Mouse (Mus musculus): ENCODE results near the gene Oard1. TPM values are rescaled to one million over a fixed set of nuclear protein-coding genes. Genes with fewer than 3 reads are reported as not detected.

Oard1 gene
- total and polyA plus RNA-seq, 2 experiments from 2014 or later, result 10.2 to 34.4 TPM

- no peak overlapping the region for H3K4me3 ChIP-seq (ENCODE audit: low read length)
- no peak for DNase-seq (ENCODE audit: low spot score)
- no peak overlapping the region for H3K4me2 ChIP-seq (ENCODE audit: low read depth, low read length)
- TF ChIP-seq CTCF (IDR thresholded peaks at IDR 0.05; ENCODE audit: low read depth), result no peak
- peaks cover 68% of the 10 kb centered on the region for H3K36me3 ChIP-seq (ENCODE audit: insufficient read depth, low read length)
- 95% methylated on average over 5 of the region's 5 CpGs for WGBS
- H3K4me1 ChIP-seq (ENCODE audit: insufficient read depth, low read length), result no peaks in the 10 kb centered on the region
- no peaks in the 10 kb centered on the region for H3K27me3 ChIP-seq (ENCODE audit: insufficient read depth, low read length)
- no peak overlapping the region for H3K9ac ChIP-seq (replicated peaks; ENCODE audit: low read length)
- no peaks in the 10 kb centered on the region for H3K9me3 ChIP-seq (ENCODE audit: low read length)
- ATAC-seq, result no peak
- H3K27ac ChIP-seq, result no peak overlapping the region
Measured at GRCm38 (mm10) chr17:48389442-48389841, 20.4 kb upstream of the Oard1 start.

GRCm38 (mm10) chr17:48391446-48391845, 18.4 kb upstream of the Oard1 start:
- H3K4me1 ChIP-seq (ENCODE audit: insufficient read depth, low read length), result no peaks in the 10 kb centered on the region
- no peaks in the 10 kb centered on the region for H3K27me3 ChIP-seq (ENCODE audit: insufficient read depth, low read length)
- no peak for DNase-seq (ENCODE audit: low spot score)
- H3K36me3 ChIP-seq (ENCODE audit: insufficient read depth, low read length), result peaks cover 76% of the 10 kb centered on the region
- no peak overlapping the region for H3K4me2 ChIP-seq (ENCODE audit: low read depth, low read length)
- no peak overlapping the region for H3K9ac ChIP-seq (replicated peaks; ENCODE audit: low read length)
- H3K9me3 ChIP-seq (ENCODE audit: low read length), result no peaks in the 10 kb centered on the region
- no peak for ATAC-seq
- no peak overlapping the region for H3K4me3 ChIP-seq (ENCODE audit: low read length)
- H3K27ac ChIP-seq, result no peak overlapping the region
- WGBS, result 85% methylated on average over 5 of the region's 5 CpGs
- TF ChIP-seq CTCF (IDR thresholded peaks at IDR 0.05; ENCODE audit: low read depth), result no peak

- WGBS, result 96% methylated on average over 3 of the region's 3 CpGs
- peaks cover 65% of the 10 kb centered on the region for H3K36me3 ChIP-seq (ENCODE audit: insufficient read depth, low read length)
Measured at GRCm38 (mm10) chr17:48392616-48393015, 17.2 kb upstream of the Oard1 start.

GRCm38 (mm10) chr17:48401710-48402109, 8.1 kb upstream of the Oard1 start:
- no peak overlapping the region for H3K4me2 ChIP-seq (ENCODE audit: low read depth, low read length)
- no peaks in the 10 kb centered on the region for H3K4me1 ChIP-seq (ENCODE audit: insufficient read depth, low read length)
- peaks cover 21% of the 10 kb centered on the region; the same call in 1 of the 2 replicates for H3K36me3 ChIP-seq (ENCODE audit: insufficient read depth, low read length)
- ATAC-seq (no peak), DNase-seq (ENCODE audit: low spot score) (no peak)
- no peaks in the 10 kb centered on the region for H3K27me3 ChIP-seq (ENCODE audit: insufficient read depth, low read length)
- no peak overlapping the region for H3K4me3 ChIP-seq (ENCODE audit: low read length)
- H3K9me3 ChIP-seq (ENCODE audit: low read length), result no peaks in the 10 kb centered on the region
- H3K9ac ChIP-seq (replicated peaks; ENCODE audit: low read length), result no peak overlapping the region
- no peak for TF ChIP-seq CTCF (IDR thresholded peaks at IDR 0.05; ENCODE audit: low read depth)
- WGBS, result 84% methylated on average over 4 of the region's 4 CpGs
- H3K27ac ChIP-seq, result no peak overlapping the region

More at GRCm38 (mm10) chr17:48392616-48393015, 17.2 kb upstream of the Oard1 start:
- Histone ChIP-seq H3K9ac (replicated peaks; ENCODE audit: low read length) (no peak overlapping the region), H3K27me3 (ENCODE audit: insufficient read depth, low read length) (no peaks in the 10 kb centered on the region), H3K4me1 (ENCODE audit: insufficient read depth, low read length) (no peaks in the 10 kb centered on the region), H3K27ac (no peak overlapping the region), H3K9me3 (ENCODE audit: low read length) (no peaks in the 10 kb centered on the region), H3K4me3 (ENCODE audit: low read length) (no peak overlapping the region), H3K4me2 (ENCODE audit: low read depth, low read length) (no peak overlapping the region)
- ATAC-seq (no peak), DNase-seq (ENCODE audit: low spot score) (no peak)
- TF ChIP-seq CTCF (IDR thresholded peaks at IDR 0.05; ENCODE audit: low read depth), result no peak

- ATAC-seq, result no peak
- Histone ChIP-seq H3K27ac (no peak overlapping the region), H3K4me2 (ENCODE audit: low read depth, low read length) (no peak overlapping the region), H3K4me3 (ENCODE audit: low read length) (no peak overlapping the region), H3K9ac (replicated peaks; ENCODE audit: low read length) (no peak overlapping the region), H3K27me3 (ENCODE audit: insufficient read depth, low read length) (no peaks in the 10 kb centered on the region), H3K9me3 (ENCODE audit: low read length) (no peaks in the 10 kb centered on the region), H3K4me1 (ENCODE audit: insufficient read depth, low read length) (0 out of 2 replicates have a peak, but pooled peaks cover 8% of the 10 kb centered on the region), H3K36me3 (ENCODE audit: insufficient read depth, low read length) (peaks cover 21% of the 10 kb centered on the region; the same call in 1 of the 2 replicates)
- WGBS, result 91% methylated on average over 3 of the region's 3 CpGs
- TF ChIP-seq CTCF (IDR thresholded peaks at IDR 0.05; ENCODE audit: low read depth), result no peak
- no peak for DNase-seq (ENCODE audit: low spot score)
Measured at GRCm38 (mm10) chr17:48402751-48403150, 7.1 kb upstream of the Oard1 start.

- H3K36me3 ChIP-seq (ENCODE audit: insufficient read depth, low read length), result peaks cover 13% of the 10 kb centered on the region; the same call in 1 of the 2 replicates
- no peak overlapping the region for H3K9ac ChIP-seq (replicated peaks; ENCODE audit: low read length)
- H3K27ac ChIP-seq, result no peak overlapping the region
- 0 out of 2 replicates have a peak, but pooled peaks cover 13% of the 10 kb centered on the region for H3K4me1 ChIP-seq (ENCODE audit: insufficient read depth, low read length)
- H3K4me2 ChIP-seq (ENCODE audit: low read depth, low read length), result no peak overlapping the region
- ATAC-seq (no peak), DNase-seq (ENCODE audit: low spot score) (no peak)
- H3K4me3 ChIP-seq (ENCODE audit: low read length), result no peak overlapping the region
- WGBS, result 93% methylated on average over 2 of the region's 2 CpGs
- H3K9me3 ChIP-seq (ENCODE audit: low read length), result no peaks in the 10 kb centered on the region
- TF ChIP-seq CTCF (IDR thresholded peaks at IDR 0.05; ENCODE audit: low read depth), result no peak
- no peaks in the 10 kb centered on the region for H3K27me3 ChIP-seq (ENCODE audit: insufficient read depth, low read length)
Measured at GRCm38 (mm10) chr17:48403848-48404247, 6.0 kb upstream of the Oard1 start.

- 85% methylated on average over 1 of the region's 1 CpGs for WGBS
Measured at GRCm38 (mm10) chr17:48404706-48405105, 5.1 kb upstream of the Oard1 start.

More at GRCm38 (mm10) chr17:48404706-48405105, 5.1 kb upstream of the Oard1 start:
- H3K4me2 ChIP-seq (ENCODE audit: low read depth, low read length), result no peak overlapping the region
- H3K36me3 ChIP-seq (ENCODE audit: insufficient read depth, low read length), result peaks cover 4% of the 10 kb centered on the region; the same call in 1 of the 2 replicates
- H3K27ac ChIP-seq, result no peak overlapping the region
- H3K27me3 ChIP-seq (ENCODE audit: insufficient read depth, low read length), result no peaks in the 10 kb centered on the region
- DNase-seq (ENCODE audit: low spot score) (no peak), ATAC-seq (no peak)
- H3K9me3 ChIP-seq (ENCODE audit: low read length), result no peaks in the 10 kb centered on the region
- no peak overlapping the region for H3K4me3 ChIP-seq (ENCODE audit: low read length)
- H3K9ac ChIP-seq (replicated peaks; ENCODE audit: low read length), result no peak overlapping the region
- H3K4me1 ChIP-seq (ENCODE audit: insufficient read depth, low read length), result 0 out of 2 replicates have a peak, but pooled peaks cover 13% of the 10 kb centered on the region
- no peak for TF ChIP-seq CTCF (IDR thresholded peaks at IDR 0.05; ENCODE audit: low read depth)

All from hindbrain, postnatal 0 days (tissue).